Mouse (Mus musculus) E14TG2a.4 (cell line): ENCODE results near the gene Stk35.
A peak's percentile ranks its signal among the peaks of the same experiment; 100 is the strongest.
"Not testable (repeated sequence)": the region's sequence is repeated elsewhere in the genome, so short reads cannot be mapped to it uniquely, and the experiment has no call there.

Experiments
- H3K27me3 ChIP-seq: 2 replicates; pipeline ENCODE4 v1.6.1; 2014; ENCODE audit warnings: low read length, control low read depth; ENCODE audit not compliant: insufficient read depth
- H3K36me3 ChIP-seq: 2 replicates; pipeline ENCODE4 v1.6.1; 2014; ENCODE audit warnings: low read length, control low read depth; ENCODE audit not compliant: insufficient read depth
- H3K4me1 ChIP-seq: replicated peaks from 2 replicates; pipeline ENCODE4 v1.6.1; 2014; ENCODE audit warnings: low read depth, low read length, control low read depth
- H3K4me3 ChIP-seq: replicated peaks from 2 replicates; pipeline ENCODE4 v1.5.1; 2014; ENCODE audit warnings: mild to moderate bottlenecking, low read length
- H3K9me3 ChIP-seq: 2 replicates; pipeline ENCODE4 v1.6.1; 2014; ENCODE audit warnings: low read length, control low read depth
- CTCF ChIP-seq: conservative IDR thresholded peaks from 2 replicates; pipeline ENCODE4 v1.5.1; 2014; ENCODE audit warnings: low read length
- NANOG ChIP-seq: IDR thresholded peaks from 2 replicates; pipeline ENCODE4 v1.6.1; 2014; ENCODE audit warnings: borderline replicate concordance, low read length, mixed read lengths
- POU5F1 ChIP-seq: IDR thresholded peaks from 2 replicates; pipeline ENCODE4 v1.6.1; 2014; ENCODE audit warnings: low read length, borderline replicate concordance

The Stk35 gene

GRCm38 (mm10) chr2:129846501-129846900 lies 46.2 kb downstream of the Stk35 start:
- TF ChIP-seq POU5F1 (no peak), CTCF (no peak), NANOG (no peak)
- no peaks in the 10 kb centered on the region for H3K9me3 ChIP-seq
- no peak overlapping the region for H3K4me3 ChIP-seq
- no peaks in the 10 kb centered on the region for H3K27me3 ChIP-seq
- H3K36me3 ChIP-seq = no peaks in the 10 kb centered on the region
- H3K4me1 ChIP-seq = no peaks in the 10 kb centered on the region

- not testable (repeated sequence) for H3K36me3 ChIP-seq, H3K27me3 ChIP-seq, H3K4me3 ChIP-seq, H3K4me1 ChIP-seq, H3K9me3 ChIP-seq
These were observed 48.8 kb downstream of the Stk35 start for GRCm38 (mm10) chr2:129849078-129849477.

- TF ChIP-seq POU5F1 = no peak
- no peak for TF ChIP-seq NANOG
- TF ChIP-seq CTCF = no peak
- H3K4me3 ChIP-seq = no peak overlapping the region
- no peaks in the 10 kb centered on the region for H3K27me3 ChIP-seq
- no peaks in the 10 kb centered on the region for H3K36me3 ChIP-seq
- H3K4me1 ChIP-seq = no peaks in the 10 kb centered on the region
- H3K9me3 ChIP-seq = no peaks in the 10 kb centered on the region
These were observed 51.2 kb downstream of the Stk35 start for GRCm38 (mm10) chr2:129851512-129851911.

- H3K9me3 ChIP-seq = peaks cover 9% of the 10 kb centered on the region
- no peaks in the 10 kb centered on the region for H3K27me3 ChIP-seq
- H3K4me3 ChIP-seq = no peak overlapping the region
- TF ChIP-seq CTCF = no peak
- TF ChIP-seq NANOG = no peak
- no peak for TF ChIP-seq POU5F1
- no peaks in the 10 kb centered on the region for H3K36me3 ChIP-seq
- H3K4me1 ChIP-seq = no peaks in the 10 kb centered on the region
These were observed 62.9 kb downstream of the Stk35 start for GRCm38 (mm10) chr2:129863256-129863655.

GRCm38 (mm10) chr2:129864958-129865357 lies 64.6 kb downstream of the Stk35 start:
- no peak overlapping the region for H3K4me3 ChIP-seq
- peaks cover 16% of the 10 kb centered on the region for H3K9me3 ChIP-seq
- H3K27me3 ChIP-seq = no peaks in the 10 kb centered on the region
- H3K36me3 ChIP-seq = no peaks in the 10 kb centered on the region
- no peaks in the 10 kb centered on the region for H3K4me1 ChIP-seq
- no peak for TF ChIP-seq CTCF
- TF ChIP-seq NANOG = no peak
- no peak for TF ChIP-seq POU5F1

GRCm38 (mm10) chr2:129869151-129869550 lies 68.8 kb downstream of the Stk35 start:
- H3K9me3 ChIP-seq = peaks cover 11% of the 10 kb centered on the region
- TF ChIP-seq POU5F1 (no peak), NANOG (no peak), CTCF (no peak)
- no peaks in the 10 kb centered on the region for H3K36me3 ChIP-seq
- no peaks in the 10 kb centered on the region for H3K27me3 ChIP-seq
- H3K4me1 ChIP-seq = peaks cover 12% of the 10 kb centered on the region; the same call in 1 of the 2 replicates
- no peak overlapping the region for H3K4me3 ChIP-seq

- TF ChIP-seq NANOG (no peak), POU5F1 (no peak), CTCF (no peak)
- Histone ChIP-seq H3K36me3 (no peaks in the 10 kb centered on the region), H3K4me3 (no peak overlapping the region), H3K27me3 (no peaks in the 10 kb centered on the region), H3K9me3 (peaks cover 11% of the 10 kb centered on the region), H3K4me1 (peaks cover 12% of the 10 kb centered on the region; the same call in 1 of the 2 replicates)
These were observed 70.9 kb downstream of the Stk35 start for GRCm38 (mm10) chr2:129871246-129871645.

- peaks cover 12% of the 10 kb centered on the region; the same call in 1 of the 2 replicates for H3K4me1 ChIP-seq
- no peaks in the 10 kb centered on the region for H3K27me3 ChIP-seq
- TF ChIP-seq NANOG (no peak), POU5F1 (no peak), CTCF (no peak)
- no peaks in the 10 kb centered on the region for H3K36me3 ChIP-seq
- H3K4me3 ChIP-seq = no peak overlapping the region
- peaks cover 11% of the 10 kb centered on the region for H3K9me3 ChIP-seq
These were observed 71.8 kb downstream of the Stk35 start for GRCm38 (mm10) chr2:129872071-129872470.

GRCm38 (mm10) chr2:129873489-129873888 lies 73.2 kb downstream of the Stk35 start:
- peaks cover 10% of the 10 kb centered on the region for H3K9me3 ChIP-seq
- H3K36me3 ChIP-seq = no peaks in the 10 kb centered on the region
- H3K27me3 ChIP-seq = no peaks in the 10 kb centered on the region
- TF ChIP-seq CTCF (peak; percentile 97), POU5F1 (no peak)
- H3K4me1 ChIP-seq = peaks cover 12% of the 10 kb centered on the region; the same call in 1 of the 2 replicates
- no peak overlapping the region for H3K4me3 ChIP-seq
